Mouse (Mus musculus): ENCODE data around the gene Efnb2. TPM values are rescaled to one million over a fixed set of nuclear protein-coding genes. Genes with fewer than 3 reads are reported as not detected.

The Efnb2 gene
- 9.6 and 16.8 TPM in 2 replicates for polyA plus RNA-seq (2015; fragmentation: Nextera tagmentation; extraction: Ambion mirVana)

DNA sequence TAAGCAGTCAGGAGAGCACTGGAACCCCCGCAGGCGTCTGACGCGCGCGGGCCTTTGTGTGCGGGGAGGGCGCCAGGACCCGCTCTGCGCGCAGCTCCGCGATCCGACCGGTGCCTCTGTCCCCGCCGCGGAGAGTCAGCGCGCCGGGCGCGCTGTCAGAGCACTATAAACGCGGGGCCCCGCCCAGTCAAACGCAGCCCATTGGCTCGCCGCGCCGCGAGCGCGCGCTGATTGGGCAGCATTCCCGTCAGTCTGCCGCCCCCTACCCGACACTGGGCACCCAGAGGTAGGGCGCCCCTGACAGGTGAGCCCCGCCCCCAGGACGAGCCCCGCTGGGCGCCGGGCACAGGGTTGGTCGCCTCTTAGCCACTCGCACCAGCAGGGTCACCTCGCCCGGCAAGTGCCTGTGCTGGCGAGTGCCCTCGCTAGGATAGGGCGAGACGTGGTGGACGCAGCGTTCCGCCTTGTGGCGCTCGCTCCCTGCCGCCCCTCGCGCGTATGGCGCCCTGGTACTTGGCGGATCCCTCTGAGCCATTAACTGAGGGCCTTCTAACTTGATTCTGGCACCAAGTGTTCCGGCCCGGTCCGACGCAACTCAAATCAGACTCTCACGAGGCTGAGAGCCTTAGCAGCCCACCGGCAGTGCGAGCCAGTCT, at the start of gene Efnb2:
TSS of gene Efnb2 (minus strand) at position 140 of the 656 bp plus-strand sequence.
- peak; percentile 95 for ATAC-seq
- Histone ChIP-seq H3K4me1 (ENCODE audit: control insufficient read depth, insufficient read depth, low read depth, low read length) (peaks cover 13% of the 10 kb centered on the region), H3K9me3 (ENCODE audit: control insufficient read depth, low read length) (no peaks in the 10 kb centered on the region), H3K4me2 (ENCODE audit: low read length) (peak within 1 kb of the TSS; percentile 66), H3K27ac (ENCODE audit: low read depth, low read length) (peak within 1 kb of the TSS; percentile 90), H3K4me3 (ENCODE audit: low read length) (peak within 1 kb of the TSS; percentile 99), H3K27me3 (replicated peaks; ENCODE audit: control insufficient read depth, insufficient read depth, low read length) (no peaks in the 10 kb centered on the region), H3K36me3 (ENCODE audit: control insufficient read depth, insufficient read depth, low read length) (no peaks in the 10 kb centered on the region), H3K9ac (ENCODE audit: low read depth, low read length) (peak within 1 kb of the TSS; percentile 94)
- under 1% methylated on average over 57 of the region's 70 CpGs for WGBS

DNA sequence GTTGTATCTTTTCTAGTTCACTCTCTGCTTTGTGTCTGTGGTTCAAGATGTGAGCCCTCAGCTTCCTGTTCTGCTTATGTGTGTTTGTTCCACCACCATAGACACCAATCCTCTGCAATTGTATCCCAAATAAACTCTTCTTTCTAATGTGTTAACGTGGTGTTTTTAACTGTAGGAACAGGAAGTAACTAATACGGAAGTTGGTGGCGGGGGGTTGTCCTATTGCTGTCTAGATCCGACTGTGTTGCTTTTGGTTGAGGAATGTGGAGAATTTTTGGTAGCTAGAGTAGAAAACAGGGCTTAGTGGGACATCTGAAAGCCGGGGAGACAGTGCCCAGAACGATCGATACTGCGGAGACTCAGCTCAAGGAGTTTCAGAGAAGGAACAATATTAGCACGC, 43.8 kb upstream of the Efnb2 start:
- 80% methylated on average over 9 of the region's 9 CpGs for WGBS
- Histone ChIP-seq H3K4me1 (ENCODE audit: control insufficient read depth, insufficient read depth, low read depth, low read length) (no peaks in the 10 kb centered on the region), H3K9ac (ENCODE audit: low read depth, low read length) (no peak overlapping the region), H3K4me2 (ENCODE audit: low read length) (no peak overlapping the region), H3K27ac (ENCODE audit: low read depth, low read length) (no peak overlapping the region), H3K27me3 (replicated peaks; ENCODE audit: control insufficient read depth, insufficient read depth, low read length) (no peaks in the 10 kb centered on the region), H3K9me3 (ENCODE audit: control insufficient read depth, low read length) (no peaks in the 10 kb centered on the region), H3K36me3 (ENCODE audit: control insufficient read depth, insufficient read depth, low read length) (no peaks in the 10 kb centered on the region), H3K4me3 (ENCODE audit: low read length) (no peak overlapping the region)
- no peak for ATAC-seq

- WGBS, result 93% methylated on average over 2 of the region's 2 CpGs
- H3K27me3 ChIP-seq (replicated peaks; ENCODE audit: control insufficient read depth, insufficient read depth, low read length), result no peaks in the 10 kb centered on the region
Measured at GRCm38 (mm10) chr8:8703668-8704067, 42.6 kb upstream of the Efnb2 start.

DNA sequence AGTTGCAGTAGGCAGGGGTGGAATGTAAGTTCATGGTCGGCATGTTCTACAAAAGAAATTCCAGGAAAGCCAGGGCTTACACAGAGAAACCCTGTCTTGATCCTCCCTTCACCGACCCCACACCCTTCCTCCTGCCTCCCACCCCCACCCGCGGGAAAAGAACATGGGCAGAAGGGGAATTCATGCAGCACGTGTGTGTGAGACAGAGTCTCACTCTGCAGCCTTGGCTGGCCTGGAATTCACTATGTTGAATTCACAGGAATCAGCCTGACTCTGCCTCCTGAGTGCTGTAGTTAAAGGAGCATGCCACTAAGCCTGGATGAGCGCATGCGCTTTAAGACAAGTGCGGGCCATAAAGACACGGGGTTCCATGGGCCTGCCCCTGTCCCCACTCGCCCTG, 39.8 kb upstream of the Efnb2 start:
- Histone ChIP-seq H3K4me3 (ENCODE audit: low read length) (no peak overlapping the region), H3K36me3 (ENCODE audit: control insufficient read depth, insufficient read depth, low read length) (no peaks in the 10 kb centered on the region), H3K9ac (ENCODE audit: low read depth, low read length) (no peak overlapping the region), H3K27ac (ENCODE audit: low read depth, low read length) (no peak overlapping the region), H3K4me1 (ENCODE audit: control insufficient read depth, insufficient read depth, low read depth, low read length) (no peaks in the 10 kb centered on the region), H3K27me3 (replicated peaks; ENCODE audit: control insufficient read depth, insufficient read depth, low read length) (no peaks in the 10 kb centered on the region), H3K9me3 (ENCODE audit: control insufficient read depth, low read length) (no peaks in the 10 kb centered on the region), H3K4me2 (ENCODE audit: low read length) (no peak overlapping the region)
- WGBS, result 87% methylated on average over 10 of the region's 10 CpGs
- no peak for ATAC-seq

More at GRCm38 (mm10) chr8:8703668-8704067, 42.6 kb upstream of the Efnb2 start:
- H3K4me3 ChIP-seq (ENCODE audit: low read length), result no peak overlapping the region
- no peak for ATAC-seq
- H3K27ac ChIP-seq (ENCODE audit: low read depth, low read length), result no peak overlapping the region
- H3K4me2 ChIP-seq (ENCODE audit: low read length), result no peak overlapping the region
- H3K36me3 ChIP-seq (ENCODE audit: control insufficient read depth, insufficient read depth, low read length), result no peaks in the 10 kb centered on the region
- H3K4me1 ChIP-seq (ENCODE audit: control insufficient read depth, insufficient read depth, low read depth, low read length), result no peaks in the 10 kb centered on the region
- no peak overlapping the region for H3K9ac ChIP-seq (ENCODE audit: low read depth, low read length)
- H3K9me3 ChIP-seq (ENCODE audit: control insufficient read depth, low read length), result no peaks in the 10 kb centered on the region

DNA sequence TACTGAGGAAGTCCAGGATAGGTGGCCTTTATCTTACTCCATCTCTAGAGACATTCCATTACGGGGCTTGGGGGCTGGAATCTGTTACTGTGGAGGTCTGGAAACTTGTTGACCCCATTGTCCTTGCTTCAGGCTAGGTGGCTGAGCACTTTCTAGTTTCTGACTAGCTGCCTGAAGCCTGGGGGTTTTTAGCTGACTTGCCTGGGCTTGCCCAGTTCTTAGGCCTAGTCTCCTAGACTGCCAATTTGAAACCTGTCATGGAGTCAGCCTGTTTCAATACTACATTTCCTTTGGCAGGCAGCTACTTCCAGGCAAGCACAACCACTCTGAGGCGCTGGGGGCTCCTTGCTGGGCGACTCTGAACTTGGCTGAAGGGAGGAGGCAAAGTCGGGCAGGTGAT, 39.2 kb upstream of the Efnb2 start:
- 85% methylated on average over 4 of the region's 4 CpGs for WGBS
- no peak for ATAC-seq
- no peaks in the 10 kb centered on the region for H3K9me3 ChIP-seq (ENCODE audit: control insufficient read depth, low read length)
- no peak overlapping the region for H3K4me3 ChIP-seq (ENCODE audit: low read length)
- H3K4me2 ChIP-seq (ENCODE audit: low read length), result no peak overlapping the region
- H3K9ac ChIP-seq (ENCODE audit: low read depth, low read length), result no peak overlapping the region
- H3K27me3 ChIP-seq (replicated peaks; ENCODE audit: control insufficient read depth, insufficient read depth, low read length), result no peaks in the 10 kb centered on the region
- no peak overlapping the region for H3K27ac ChIP-seq (ENCODE audit: low read depth, low read length)
- H3K36me3 ChIP-seq (ENCODE audit: control insufficient read depth, insufficient read depth, low read length), result no peaks in the 10 kb centered on the region
- H3K4me1 ChIP-seq (ENCODE audit: control insufficient read depth, insufficient read depth, low read depth, low read length), result no peaks in the 10 kb centered on the region

DNA sequence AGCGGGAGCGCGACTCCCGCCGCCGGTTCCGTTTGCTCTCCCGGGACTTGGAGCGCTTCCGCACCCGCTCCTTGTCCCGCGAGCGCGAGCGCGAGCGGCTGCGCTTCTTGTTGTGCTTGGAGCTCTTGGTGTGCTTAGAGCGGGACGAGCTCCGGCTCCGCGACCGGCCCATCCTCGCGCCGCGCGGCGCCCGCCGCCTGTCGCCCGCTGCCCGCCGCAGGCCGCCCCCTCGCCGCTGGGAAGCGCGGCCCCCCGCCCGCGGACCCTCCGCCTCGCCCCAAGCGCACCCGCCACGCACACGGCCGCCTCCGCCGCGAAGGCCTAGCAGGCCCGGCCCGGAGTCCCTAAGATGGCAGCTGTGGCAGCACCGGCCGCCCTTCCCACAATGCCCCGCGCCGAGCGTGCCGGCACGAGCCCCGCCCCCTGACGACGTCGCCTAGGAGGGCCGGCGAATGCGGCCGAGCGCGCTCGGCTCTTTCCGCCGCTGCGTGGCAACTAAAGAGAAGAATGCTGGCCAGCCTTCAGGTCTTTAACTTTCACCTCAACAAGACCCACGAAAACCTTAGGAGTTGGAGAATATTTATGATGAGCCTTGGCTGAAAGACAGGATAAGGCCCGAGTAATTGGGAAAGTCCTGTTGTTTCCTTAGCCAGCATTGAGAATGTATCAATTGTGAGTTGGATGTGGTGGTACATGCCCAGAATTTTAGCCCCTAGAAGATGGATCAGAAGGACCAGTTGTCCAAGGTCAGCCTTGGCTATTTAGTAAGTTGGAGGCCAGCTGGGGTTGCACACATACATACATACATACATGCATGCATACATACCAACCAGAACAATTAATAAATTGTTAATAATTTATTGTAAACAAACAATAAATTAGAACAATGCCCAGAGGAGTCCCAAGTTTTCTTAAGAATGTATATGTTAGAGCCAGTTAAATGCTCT, 29.4 kb upstream of the Efnb2 start, which contains the start of gene Arglu1:
TSS of gene Arglu1 (minus strand) at position 376 of the 947 bp plus-strand sequence.
- peak within 1 kb of the TSS; percentile 83 for H3K4me3 ChIP-seq (ENCODE audit: low read length)
- peak within 1 kb of the TSS; percentile 100 for H3K9ac ChIP-seq (ENCODE audit: low read depth, low read length)
- peak within 1 kb of the TSS; percentile 87 for H3K4me2 ChIP-seq (ENCODE audit: low read length)
- H3K27me3 ChIP-seq (replicated peaks; ENCODE audit: control insufficient read depth, insufficient read depth, low read length), result no peaks in the 10 kb centered on the region
- peak within 1 kb of the TSS; percentile 98 for H3K27ac ChIP-seq (ENCODE audit: low read depth, low read length)
- H3K4me1 ChIP-seq (ENCODE audit: control insufficient read depth, insufficient read depth, low read depth, low read length), result peaks cover 28% of the 10 kb centered on the region
- peak; percentile 96 for ATAC-seq
- H3K36me3 ChIP-seq (ENCODE audit: control insufficient read depth, insufficient read depth, low read length), result no peaks in the 10 kb centered on the region
- H3K9me3 ChIP-seq (ENCODE audit: control insufficient read depth, low read length), result no peaks in the 10 kb centered on the region
- under 1% methylated on average over 68 of the region's 81 CpGs for WGBS

DNA sequence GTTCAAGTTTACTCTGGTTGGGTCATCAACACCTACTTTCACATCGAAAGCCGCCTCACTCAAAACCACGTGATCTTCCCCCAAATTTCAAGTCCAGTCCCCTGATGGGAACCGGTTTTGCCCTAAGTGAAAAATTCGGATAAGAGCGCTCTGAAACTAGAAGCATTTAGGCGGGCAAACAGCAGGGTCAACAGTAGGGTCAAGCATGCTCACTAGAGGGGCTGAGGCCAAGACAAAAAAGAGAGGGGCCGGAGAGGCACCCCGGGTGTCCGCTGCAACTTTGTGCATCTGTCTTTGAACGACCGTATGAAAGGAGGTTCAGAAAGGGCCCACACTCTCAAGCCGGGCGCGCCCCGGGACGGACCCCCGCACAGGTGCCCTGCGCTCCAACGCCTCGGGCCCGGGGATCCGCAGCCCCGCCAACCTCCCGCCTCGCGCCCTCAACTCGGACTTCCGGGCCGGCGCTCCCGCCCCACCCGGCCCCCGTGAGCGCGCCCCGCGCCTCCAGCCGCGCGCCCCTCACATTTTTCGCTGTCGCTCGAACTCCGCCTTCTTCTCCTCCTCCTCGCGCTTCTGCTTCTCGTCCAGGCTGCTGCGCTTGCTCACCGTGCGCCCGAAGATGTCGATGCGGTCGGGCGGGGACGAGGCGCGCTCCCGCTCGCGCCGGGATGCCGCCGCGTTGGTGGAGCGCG, 28.6 kb upstream of the Efnb2 start:
- WGBS, result 1% methylated on average over 38 of the region's 68 CpGs

GRCm38 (mm10) chr8:8688823-8689453, 27.9 kb upstream of the Efnb2 start:
- Histone ChIP-seq H3K27me3 (replicated peaks; ENCODE audit: control insufficient read depth, insufficient read depth, low read length) (no peaks in the 10 kb centered on the region), H3K4me1 (ENCODE audit: control insufficient read depth, insufficient read depth, low read depth, low read length) (peaks cover 28% of the 10 kb centered on the region), H3K36me3 (ENCODE audit: control insufficient read depth, insufficient read depth, low read length) (no peaks in the 10 kb centered on the region), H3K9ac (ENCODE audit: low read depth, low read length) (peak overlapping the region; percentile 100), H3K9me3 (ENCODE audit: control insufficient read depth, low read length) (no peaks in the 10 kb centered on the region), H3K4me2 (ENCODE audit: low read length) (peak overlapping the region; percentile 87), H3K27ac (ENCODE audit: low read depth, low read length) (no peak overlapping the region), H3K4me3 (ENCODE audit: low read length) (peak overlapping the region; percentile 83)
- WGBS, result 7% methylated on average over 9 of the region's 9 CpGs
- no peak for ATAC-seq

More for the DNA sequence above, 28.6 kb upstream of the Efnb2 start:
- Histone ChIP-seq H3K4me3 (ENCODE audit: low read length) (peak overlapping the region; percentile 83), H3K9ac (ENCODE audit: low read depth, low read length) (peak overlapping the region; percentile 100), H3K9me3 (ENCODE audit: control insufficient read depth, low read length) (no peaks in the 10 kb centered on the region), H3K36me3 (ENCODE audit: control insufficient read depth, insufficient read depth, low read length) (no peaks in the 10 kb centered on the region), H3K27me3 (replicated peaks; ENCODE audit: control insufficient read depth, insufficient read depth, low read length) (no peaks in the 10 kb centered on the region), H3K27ac (ENCODE audit: low read depth, low read length) (peak overlapping the region; percentile 98), H3K4me1 (ENCODE audit: control insufficient read depth, insufficient read depth, low read depth, low read length) (peaks cover 28% of the 10 kb centered on the region), H3K4me2 (ENCODE audit: low read length) (peak overlapping the region; percentile 87)
- peak; percentile 80 for ATAC-seq

All from hindbrain, embryonic 16.5 days (tissue).